Mouse (Mus musculus) central nervous system, embryonic 18 days (tissue): ENCODE measurements around the gene Krt90. TPM values are rescaled to one million over a fixed set of nuclear protein-coding genes. Genes with fewer than 3 reads are reported as not detected.

ENCODE experiments used
- polyA plus RNA-seq: library from polyadenylated mRNA; depleted of rRNA; stranded (reverse); fragments of >200 nt; gene quantifications from 2 replicates; pipeline ENCODE4 v1.2.3, GENCODE M21; 2012; rRNA removed

Krt90 gene
- 0.15 and 0.16 TPM in 2 replicates for polyA plus RNA-seq

DNA sequence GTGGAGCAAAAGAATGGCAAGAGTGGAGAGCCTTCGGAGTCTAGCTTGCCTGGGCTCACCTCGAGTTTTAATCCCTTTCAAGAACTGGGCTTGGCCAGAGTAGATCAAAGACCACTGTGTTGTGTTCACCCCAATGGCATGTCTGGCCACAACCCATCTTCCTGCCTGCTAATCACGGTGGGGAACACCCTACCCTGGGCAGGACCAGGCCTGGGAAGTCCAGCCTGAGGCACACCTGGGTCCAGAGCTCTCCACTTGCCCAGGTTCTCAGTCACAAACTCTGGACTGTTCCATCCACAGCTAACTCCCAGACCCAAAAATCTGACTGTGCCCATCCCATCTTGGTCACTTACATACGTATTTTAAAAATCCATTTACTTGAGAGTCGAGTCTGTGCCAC lies at the start of gene Krt90:
Gene Krt90, minus strand, starts transcription at position 101 of the 400 bp plus-strand sequence.

DNA sequence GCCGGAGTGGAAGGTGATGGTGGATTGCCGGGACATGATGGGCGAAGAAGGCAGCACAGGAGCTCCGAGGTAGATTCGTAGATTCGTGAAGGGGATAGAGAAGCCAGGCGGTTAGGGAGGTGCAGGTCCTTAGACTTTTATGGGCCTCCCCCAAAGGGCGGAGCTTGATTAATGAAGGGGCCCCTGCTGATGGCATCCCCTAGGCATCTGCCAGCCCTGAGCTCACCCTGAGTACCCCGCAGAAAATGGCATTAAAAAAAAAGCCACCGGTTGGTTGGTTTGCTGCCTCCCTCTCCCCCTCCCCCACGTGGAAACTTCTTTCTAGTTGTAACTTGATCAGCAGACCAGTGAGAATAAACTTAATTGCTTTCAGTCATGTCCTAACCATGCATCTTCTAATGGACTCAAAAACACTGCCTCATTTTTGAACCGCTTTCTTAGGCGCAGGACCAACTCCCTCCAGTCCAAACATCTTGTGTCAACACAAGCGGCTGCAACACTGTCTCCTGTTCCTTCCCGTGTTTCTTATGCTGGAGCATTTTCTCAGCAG lies 11.1 kb upstream of the Krt90 start, which contains the start of gene Krt75:
Gene Krt75, minus strand, starts transcription at position 109 of the 550 bp plus-strand sequence.

DNA sequence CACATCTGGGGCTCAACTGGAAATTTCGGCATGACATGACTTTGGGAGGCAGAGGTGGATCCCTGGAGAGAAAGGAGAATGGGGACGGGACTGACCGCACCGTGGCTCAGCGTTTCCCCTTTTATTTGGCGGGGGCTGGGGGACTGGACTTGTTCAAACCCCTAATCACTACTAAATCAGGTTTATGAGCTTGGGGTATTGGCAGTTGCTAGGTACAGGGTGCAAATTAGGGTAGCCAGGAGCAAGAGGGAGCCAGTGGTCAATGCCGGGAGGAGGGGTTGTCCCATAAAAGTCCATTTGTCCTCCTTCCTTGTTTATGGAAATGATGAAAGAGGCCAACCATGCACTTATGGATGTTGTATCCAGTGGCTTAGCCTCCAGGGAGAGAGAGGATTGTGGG lies 12.2 kb downstream of the Krt90 start, which contains the start of gene Krt82:
Gene Krt82, minus strand, starts transcription at position 101 of the 400 bp plus-strand sequence.

DNA sequence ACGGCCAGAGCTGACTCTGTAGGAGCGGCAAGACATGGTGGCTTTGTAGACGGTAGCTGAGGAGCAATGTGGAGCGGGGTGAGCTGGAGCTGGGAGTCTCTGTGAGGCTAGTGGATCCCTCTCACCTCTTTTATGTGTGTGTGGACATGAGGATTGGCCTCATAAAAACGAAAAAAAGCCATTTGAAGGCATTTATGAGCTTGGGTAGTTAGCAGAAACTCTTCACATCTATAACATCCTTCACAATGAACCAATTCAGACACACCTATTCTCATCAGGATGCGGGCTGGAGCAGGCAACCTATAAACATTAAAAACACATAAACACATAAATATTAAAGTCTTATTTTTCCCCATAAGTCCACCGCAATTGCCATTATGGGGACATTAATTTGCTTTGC lies 30.0 kb downstream of the Krt90 start, which contains the start of gene Krt84:
Gene Krt84, minus strand, starts transcription at position 101 of the 400 bp plus-strand sequence.

DNA sequence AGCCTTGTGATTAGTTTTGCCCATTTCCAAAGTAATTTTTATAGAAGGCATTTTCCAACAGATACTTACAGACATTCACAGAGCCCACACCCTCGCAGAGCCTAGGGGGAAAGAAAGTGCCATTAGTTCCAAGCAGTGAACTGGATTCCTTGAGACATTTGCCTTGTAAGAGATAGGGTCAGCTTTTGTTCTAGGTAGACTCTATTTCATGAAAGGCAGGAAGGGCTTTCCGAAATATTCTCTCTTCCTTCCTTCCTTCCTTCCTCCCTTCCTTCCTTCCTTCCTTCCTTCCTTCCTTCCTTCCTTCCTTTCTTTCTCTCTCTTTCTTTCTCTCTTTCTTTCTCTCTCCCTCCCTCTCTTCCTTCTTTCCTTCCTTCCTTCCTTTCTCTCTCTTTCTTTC lies 45.6 kb downstream of the Krt90 start, which contains the start of gene Gm49425:
Gene Gm49425, minus strand, starts transcription at position 101 of the 400 bp plus-strand sequence.

Other genes starting within 250 kb of the Krt90 start
- 0.25 and 4.2 TPM in 2 replicates for gene Krt80, start 192.8 kb downstream of the Krt90 start, polyA plus RNA-seq
- gene Krt7, start 151.9 kb downstream of the Krt90 start, polyA plus RNA-seq = 0.55 and 21.6 TPM in 2 replicates
- gene Krt87, start 124.1 kb downstream of the Krt90 start, polyA plus RNA-seq = 0.34 and 0.45 TPM in 2 replicates
- gene Krt88, start 115.2 kb downstream of the Krt90 start, polyA plus RNA-seq = not detected in 2 replicates
- 0.04 and 0.13 TPM in 2 replicates for gene Krt81, start 99.2 kb downstream of the Krt90 start, polyA plus RNA-seq
- gene Krt86, start 89.5 kb downstream of the Krt90 start, polyA plus RNA-seq = 0.04 and 0.05 TPM in 2 replicates
- not detected in 2 replicates for gene Krt83, start 71.4 kb downstream of the Krt90 start, polyA plus RNA-seq
- gene Gm49425, start 45.7 kb downstream of the Krt90 start, polyA plus RNA-seq = not detected in 2 replicates
- not detected in 2 replicates for gene Krt84, start 30.1 kb downstream of the Krt90 start, polyA plus RNA-seq
- not detected in 2 replicates for gene Krt82, start 12.3 kb downstream of the Krt90 start, polyA plus RNA-seq
- 0.07 and 0.09 TPM in 2 replicates for gene Krt75, start 11.0 kb upstream of the Krt90 start, polyA plus RNA-seq
- not detected in 2 replicates for gene Gm5414, start 65.2 kb upstream of the Krt90 start, polyA plus RNA-seq
- not detected in 2 replicates for gene Gm5478, start 84.4 kb upstream of the Krt90 start, polyA plus RNA-seq
- gene Krt6b, start 117.3 kb upstream of the Krt90 start, polyA plus RNA-seq = 0.41 TPM in 1 of 2 replicates, not detected in the other
- gene Krt6a, start 131.4 kb upstream of the Krt90 start, polyA plus RNA-seq = 0.04 and 40.9 TPM in 2 replicates
- gene Krt5, start 149.9 kb upstream of the Krt90 start, polyA plus RNA-seq = 0.08 and 1.1 TPM in 2 replicates
- gene Krt71, start 180.2 kb upstream of the Krt90 start, polyA plus RNA-seq = 0.08 and 0.36 TPM in 2 replicates
- 0.11 and 0.13 TPM in 2 replicates for gene Krt72, start 223.5 kb upstream of the Krt90 start, polyA plus RNA-seq
- 0.52 and 0.95 TPM in 2 replicates for gene Krt73, start 239.4 kb upstream of the Krt90 start, polyA plus RNA-seq